ENCODE assay signal across 13 mouse cellular contexts in the genomic region with DNA sequence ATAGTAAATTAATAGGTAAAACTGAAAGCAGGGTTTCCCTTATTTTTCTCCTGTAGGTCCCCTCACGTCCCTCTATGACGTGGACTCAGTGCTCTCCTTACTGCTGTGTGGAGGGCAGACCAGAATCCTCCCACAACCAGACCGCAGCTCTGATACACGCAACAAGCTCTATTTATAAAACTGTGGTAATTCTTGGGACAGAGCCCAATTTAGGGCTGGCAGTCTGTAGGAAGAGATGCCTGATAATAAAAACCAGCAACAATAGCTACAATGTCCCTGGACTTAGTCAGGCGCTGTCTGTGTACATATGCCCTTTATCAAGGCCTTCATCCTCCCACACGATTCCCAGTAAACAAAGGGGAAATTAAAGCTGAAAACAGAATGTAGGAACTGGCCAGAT. TPM values are rescaled to one million over a fixed set of nuclear protein-coding genes. Genes with fewer than 3 reads are reported as not detected.
A peak's percentile ranks its signal among the peaks of the same experiment; 100 is the strongest.
DNase-seq lines count a peak whose midpoint lies in the region; ATAC-seq lines count a peak whose summit lies in the region.
"Had no signal": no experiment of that assay in that cellular context is flagged by ENCODE, and none has a peak within 500 bp of the region (broad histone marks: within the 10 kb centered on the region; RNA-seq: fewer than 3 reads in every experiment).

No protein-coding gene starts in this region.

- WGBS in heart, embryonic 13.5 days, result 18% methylated on average over 6 of the region's 6 CpGs

- peaks cover 28% of the 10 kb centered on the region for H3K27me3 ChIP-seq in heart, embryonic 13.5 days (replicated peaks)

- no peak overlapping the region for H3K4me3 ChIP-seq in heart, embryonic 13.5 days

- 0 out of 2 replicates have a peak, but pooled peaks cover 6% of the 10 kb centered on the region for H3K36me3 ChIP-seq in heart, embryonic 13.5 days

- peak overlapping the region; percentile 75 for H3K27ac ChIP-seq in heart, embryonic 13.5 days (replicated peaks)

- H3K9ac ChIP-seq in heart, embryonic 13.5 days, result peak overlapping the region; percentile 34

- DNase-seq in heart, adult 11 months, result peak; percentile 94
- DNase-seq in heart, postnatal 36 days, result no peak
- DNase-seq in MEL-GATA-1-ER (ENCODE audit: extremely low read depth, low read depth), result peak; percentile 67
- DNase-seq in lung, postnatal 25 days (ENCODE audit: low spot score), result peak; percentile 74
- no peak for DNase-seq in embryo, embryonic 10.5 days (ENCODE audit: low spot score)
- DNase-seq in adrenal gland, postnatal 4 days (ENCODE audit: low spot score in 2 of 2), result no peak
- no peak for DNase-seq in left cerebral cortex, adult 8-10 months (ENCODE audit: low spot score in 2 of 2)
- DNase-seq: kidney, postnatal 14 days; thymus, postnatal 4 days had no signal

- H3K4me2 ChIP-seq in heart, embryonic 13.5 days, result peak overlapping the region; percentile 95

- intact Hi-C loops in heart, postnatal 36 days (cut with DNase I), result loop anchor here (5.0 to 10.0 kb wide), 4 partner anchors 51 to 469 kb away; a partner anchor contains a TSS

- no peaks in the 10 kb centered on the region for H3K9me3 ChIP-seq in heart, embryonic 13.5 days

- peaks cover 46% of the 10 kb centered on the region for H3K4me1 ChIP-seq in heart, embryonic 13.5 days

- ATAC-seq in heart, embryonic 13.5 days (ENCODE audit: extremely low read depth, insufficient number of reproducible peaks, low FRiP score, low TSS enrichment), result no peak
- ATAC-seq: hindbrain, embryonic 16.5 days had no signal

RNA-seq across cellular contexts. Expression of a gene that starts 1.4 kb away (rescaled TPM):
- 1 to 10 TPM; 2.8 to 3.2 TPM for total RNA-seq in heart, postnatal 36 days (2021)
- 1.6 and 1.7 TPM in 2 replicates for polyA plus RNA-seq in heart, embryonic 13.5 days (2015; fragmentation: Nextera tagmentation; extraction: Ambion mirVana)
- total RNA-seq in adrenal gland, postnatal 4 days (2021), result 1 to 10 TPM; 2.9 to 3.6 TPM
- 1 to 10 TPM; 2.6 to 5.0 (median 3.8) TPM for total RNA-seq in left cerebral cortex, adult 8-10 months (2022)

RNA-seq across cellular contexts. Expression of a gene that starts 4.4 kb away (rescaled TPM):
- total RNA-seq in heart, postnatal 36 days (2021), result 10 to 100 TPM; 69.1 to 73.8 TPM
- 107 and 117 TPM in 2 replicates for polyA plus RNA-seq in heart, embryonic 13.5 days (2015; fragmentation: Nextera tagmentation; extraction: Ambion mirVana)
- total RNA-seq in adrenal gland, postnatal 4 days (2021), result 10 to 100 TPM; 48.2 to 49.7 TPM
- 10 to 100 TPM; 50.5 to 55.8 (median 53.6) TPM for total RNA-seq in left cerebral cortex, adult 8-10 months (2022)

RNA-seq across cellular contexts. Expression of a gene that starts 14.5 kb away (rescaled TPM):
- total RNA-seq in heart, postnatal 36 days (2021), result 1 to 10 TPM; 1.9 to 2.0 TPM
- 5.7 and 7.3 TPM in 2 replicates for polyA plus RNA-seq in heart, embryonic 13.5 days (2015; fragmentation: Nextera tagmentation; extraction: Ambion mirVana)
- total RNA-seq in adrenal gland, postnatal 4 days (2021), result 1 to 10 TPM; 2.4 to 4.5 TPM
- total RNA-seq in left cerebral cortex, adult 8-10 months (2022), result not detected
- total RNA-seq: left cerebral cortex, postnatal 36 days had no signal

RNA-seq across cellular contexts. Expression of a gene that starts 19.9 kb away (rescaled TPM):
- total RNA-seq in heart, postnatal 36 days (2021), result under 1 TPM; 0.31 to 0.51 TPM
- 0.41 and 0.42 TPM in 2 replicates for polyA plus RNA-seq in heart, embryonic 13.5 days (2015; fragmentation: Nextera tagmentation; extraction: Ambion mirVana)
- total RNA-seq in adrenal gland, postnatal 4 days (2021), result 1 to 10 TPM; 2.0 TPM
- total RNA-seq in left cerebral cortex, adult 8-10 months (2022), result 1 to 10 TPM; 1.1 to 1.7 (median 1.4) TPM
- polyA plus RNA-seq: C2C12 had no signal

RNA-seq across cellular contexts. Expression of a gene that starts 48.0 kb away (rescaled TPM):
- total RNA-seq in heart, postnatal 36 days (2021), result 10 to 100 TPM; 34.8 to 44.9 TPM
- 111 and 116 TPM in 2 replicates for polyA plus RNA-seq in heart, embryonic 13.5 days (2015; fragmentation: Nextera tagmentation; extraction: Ambion mirVana)
- 10 to 100 TPM; 46.1 to 85.1 TPM for total RNA-seq in adrenal gland, postnatal 4 days (2021)
- total RNA-seq in left cerebral cortex, adult 8-10 months (2022), result 10 to 100 TPM; 27.9 to 38.2 (median 33.0) TPM
- polyA plus RNA-seq: C2C12 had no signal

Comparison
In these comparisons a context has a peak if more than half of its experiments do, and no peak if none do; other contexts are left out.
1. DNase-seq: peak in heart, adult 11 months (single experiment), MEL-GATA-1-ER (single experiment) and lung, postnatal 25 days (single experiment); none in heart, postnatal 36 days (0 of 2), embryo, embryonic 10.5 days (single experiment), adrenal gland, postnatal 4 days (0 of 2) and left cerebral cortex, adult 8-10 months (0 of 2).